Mouse (Mus musculus) B cell, adult 62 days (primary cell): ENCODE data around the gene Zfp747. TPM values are rescaled to one million over a fixed set of nuclear protein-coding genes. Genes with fewer than 3 reads are reported as not detected.

Experiments used
- total RNA-seq: library from RNA; stranded (reverse); gene quantifications from 4 replicates; pipeline ENCODE4 v1.2.4, GENCODE M21; 2023

Zfp747 gene
- 11.6 to 15.7 TPM (median 12.1 TPM) in 4 replicates for total RNA-seq

GRCm38 (mm10) chr7:127375271-127376245 lies at the start of gene Zfp747:
Zfp747 (minus strand) TSS chr7:127376050.

GRCm38 (mm10) chr7:127421388-127422191 lies 45.7 kb upstream of the Zfp747 start, which contains the start of gene Zfp688:
Zfp688 (minus strand) TSS chr7:127422068.

GRCm38 (mm10) chr7:127406002-127406987 lies 30.4 kb upstream of the Zfp747 start, which contains the start of gene Zfp764:
Zfp764 (minus strand) TSS chr7:127406822.

DNA sequence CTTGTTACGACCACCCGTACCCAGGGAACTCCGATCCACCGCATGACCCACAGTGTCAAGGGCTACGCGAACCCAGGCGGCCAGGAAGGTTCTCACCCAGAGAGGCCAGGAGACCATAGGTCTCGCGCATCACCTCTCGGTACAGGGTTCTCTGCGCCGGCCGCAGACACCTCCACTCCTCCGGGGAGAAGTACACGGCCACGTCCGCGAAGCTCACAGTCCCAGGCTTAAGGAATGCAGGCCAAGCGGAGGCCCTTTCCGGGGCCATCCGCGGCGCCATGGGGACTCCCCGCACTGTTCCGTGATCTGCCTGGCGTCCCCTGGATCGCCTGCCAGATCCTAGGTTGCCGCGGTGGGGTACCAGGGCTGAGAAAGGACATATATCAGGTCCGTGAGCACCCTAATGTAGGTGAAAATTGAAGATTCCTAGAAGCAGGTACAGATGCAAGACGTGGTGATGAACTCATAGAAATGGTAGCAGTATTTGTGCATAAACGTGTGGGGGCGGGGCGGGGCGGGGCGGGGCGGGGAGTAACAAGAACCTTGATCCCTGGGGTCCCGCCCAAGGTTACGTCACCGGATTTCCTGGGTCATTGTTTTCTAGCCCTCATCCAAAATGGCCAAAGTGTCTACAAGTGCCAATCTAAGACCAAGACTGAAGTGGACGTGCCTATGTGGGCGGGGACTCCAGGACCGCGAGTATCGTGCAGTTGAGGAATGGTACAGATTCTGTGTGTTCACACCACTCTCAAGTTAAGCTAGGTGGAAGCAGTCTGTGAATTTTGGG lies 17.5 kb upstream of the Zfp747 start, which contains the start of gene E430018J23Rik:
TSS of gene E430018J23Rik (minus strand) at position 473 of the 787 bp plus-strand sequence.

GRCm38 (mm10) chr7:127386641-127387392 lies 11.0 kb upstream of the Zfp747 start, which contains the start of gene 9130019O22Rik:
9130019O22Rik (minus strand) TSS chr7:127387166.

GRCm38 (mm10) chr7:127345512-127346325 lies 30.1 kb downstream of the Zfp747 start, which contains the start of gene Zfp768:
Zfp768 (minus strand) TSS chr7:127345589.

Other genes starting within 250 kb of the Zfp747 start
- gene Spn, start 238.2 kb downstream of the Zfp747 start, total RNA-seq, result 5.3 to 6.6 TPM (median 5.9 TPM) in 4 replicates
- 69.5 to 80.2 TPM (median 75.6 TPM) in 4 replicates for gene Cd2bp2, start 180.0 kb downstream of the Zfp747 start, total RNA-seq
- 49.9 to 72.7 TPM (median 65.7 TPM) in 4 replicates for gene Tbc1d10b, start 167.6 kb downstream of the Zfp747 start, total RNA-seq
- gene Mylpf, start 167.2 kb downstream of the Zfp747 start, total RNA-seq, result 4.1 to 8.2 TPM (median 5.3 TPM) in 4 replicates
- 8.8 to 11.3 TPM (median 10.0 TPM) in 4 replicates for gene Zfp553, start 143.0 kb downstream of the Zfp747 start, total RNA-seq
- gene Sept1, start 142.9 kb downstream of the Zfp747 start, total RNA-seq, result 398 to 439 TPM (median 400 TPM) in 4 replicates
- gene Zfp771, start 131.8 kb downstream of the Zfp747 start, total RNA-seq, result 11.6 to 23.5 TPM (median 13.5 TPM) in 4 replicates
- 14.3 to 19.5 TPM (median 15.7 TPM) in 4 replicates for gene Dctpp1, start 115.3 kb downstream of the Zfp747 start, total RNA-seq
- gene Sephs2, start 102.0 kb downstream of the Zfp747 start, total RNA-seq, result 24.1 to 28.3 TPM (median 25.3 TPM) in 4 replicates
- 114 to 124 TPM (median 119 TPM) in 4 replicates for gene Itgal, start 79.8 kb downstream of the Zfp747 start, total RNA-seq
- gene Zfp768, start 30.5 kb downstream of the Zfp747 start, total RNA-seq, result 2.3 to 4.1 TPM (median 3.3 TPM) in 4 replicates
- gene 9130019O22Rik, start 11.1 kb upstream of the Zfp747 start, total RNA-seq, result 2.9 to 4.1 TPM (median 3.2 TPM) in 4 replicates
- gene E430018J23Rik, start 17.6 kb upstream of the Zfp747 start, total RNA-seq, result 4.6 to 7.8 TPM (median 6.1 TPM) in 4 replicates
- gene Zfp764, start 30.8 kb upstream of the Zfp747 start, total RNA-seq, result 7.5 to 9.6 TPM (median 9.1 TPM) in 4 replicates
- 12.3 to 17.4 TPM (median 14.9 TPM) in 4 replicates for gene Zfp688, start 46.0 kb upstream of the Zfp747 start, total RNA-seq
- 4.0 to 6.0 TPM (median 4.9 TPM) in 4 replicates for gene Zfp689, start 73.1 kb upstream of the Zfp747 start, total RNA-seq
- 136 to 150 TPM (median 139 TPM) in 4 replicates for gene Prr14, start 83.6 kb upstream of the Zfp747 start, total RNA-seq
- gene Fbrs, start 103.1 kb upstream of the Zfp747 start, total RNA-seq, result 294 to 330 TPM (median 310 TPM) in 4 replicates
- gene Srcap, start 135.9 kb upstream of the Zfp747 start, total RNA-seq, result 220 to 229 TPM (median 223 TPM) in 4 replicates
- gene Gm42715, start 143.5 kb upstream of the Zfp747 start, total RNA-seq, result 45.9 to 50.2 TPM (median 48.5 TPM) in 4 replicates
- 8.3 TPM in 1 of 4 replicates, not detected in the others for gene Tmem265, start 185.3 kb upstream of the Zfp747 start, total RNA-seq
- 119 to 136 TPM (median 126 TPM) in 4 replicates for gene Phkg2, start 197.3 kb upstream of the Zfp747 start, total RNA-seq
- 0.38 to 1.5 TPM (median 0.60 TPM) in 4 replicates for gene Ccdc189, start 212.5 kb upstream of the Zfp747 start, total RNA-seq
- gene Rnf40, start 212.7 kb upstream of the Zfp747 start, total RNA-seq, result 148 to 154 TPM (median 150 TPM) in 4 replicates
- 3.0 to 5.8 TPM (median 3.5 TPM) in 4 replicates for gene Zfp629, start 239.7 kb upstream of the Zfp747 start, total RNA-seq